Mouse (Mus musculus) lung, postnatal 14 days (tissue): ENCODE results near the gene Itgb6.

ENCODE experiments used
- DNase-seq: peaks from one replicate; pipeline ENCODE4 v3.0.0; 2021

Gene Itgb6

GRCm38 (mm10) chr2:60722514-60722913, at the start of gene Itgb6:
Itgb6 (minus strand) TSS chr2:60722643.
- DNase-seq: no peak

DNA sequence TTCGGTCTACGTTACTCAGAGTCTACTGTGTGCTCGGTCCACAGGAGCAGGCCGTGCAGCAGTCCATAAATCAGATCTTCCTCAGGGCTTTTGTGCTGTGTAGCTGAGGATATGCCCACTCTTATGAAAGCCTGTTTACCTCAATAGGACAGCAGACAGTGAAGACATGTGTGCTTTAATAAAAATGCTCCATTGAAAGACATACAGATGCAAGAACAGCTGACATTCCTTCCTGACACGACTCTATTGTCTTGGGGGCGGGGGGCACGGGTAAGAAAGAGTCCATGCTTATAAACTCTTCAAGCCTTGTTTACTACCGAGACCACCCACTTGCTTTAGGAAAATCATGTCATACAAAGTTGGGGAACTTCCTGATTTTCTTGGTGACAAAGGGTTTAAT, 44.0 kb upstream of the Itgb6 start:
- no peak for DNase-seq

GRCm38 (mm10) chr2:60756218-60756617, 33.8 kb upstream of the Itgb6 start:
- no peak for DNase-seq

- DNase-seq: no peak
Observed at GRCm38 (mm10) chr2:60755101-60755500, 32.7 kb upstream of the Itgb6 start.

DNA sequence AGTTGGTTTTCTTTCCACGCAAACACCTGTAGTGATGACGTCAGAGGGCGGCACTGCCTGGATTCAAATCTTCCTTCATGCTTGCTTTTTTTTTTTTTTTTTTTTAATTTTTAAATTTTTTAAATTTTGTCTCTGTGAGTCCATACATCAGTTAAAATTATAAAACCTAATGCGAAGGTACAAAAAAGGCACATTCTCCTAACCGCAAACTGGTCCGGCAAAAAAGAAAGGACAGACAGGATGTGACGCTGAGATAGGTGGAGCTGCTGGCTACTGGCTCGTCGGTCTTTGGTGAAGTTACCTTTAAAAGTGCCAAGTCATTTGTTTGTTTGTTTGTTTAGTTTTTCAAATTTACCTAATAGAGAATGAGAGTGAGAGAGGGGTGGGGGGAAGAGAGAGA, 28.8 kb upstream of the Itgb6 start:
- DNase-seq: no peak

- DNase-seq: no peak
Observed at GRCm38 (mm10) chr2:60750591-60750990, 28.1 kb upstream of the Itgb6 start.

DNA sequence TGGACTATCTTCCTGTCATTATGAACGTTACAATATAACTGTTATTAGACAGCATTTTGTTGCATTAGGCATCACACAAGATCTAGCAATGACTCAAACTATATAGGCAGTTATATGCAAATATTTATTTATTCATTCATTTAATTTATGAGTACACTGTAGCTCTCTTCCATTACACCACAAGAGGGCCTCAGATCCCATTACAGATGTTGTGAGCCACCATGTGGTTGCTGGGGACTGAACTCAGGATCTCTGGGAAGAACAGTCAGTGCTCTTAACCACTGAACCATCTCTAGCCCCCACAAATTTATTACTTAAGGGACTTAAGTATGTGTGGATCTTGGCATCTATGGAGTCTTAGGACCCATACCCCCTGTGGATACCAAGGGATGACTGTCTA, 26.1 kb upstream of the Itgb6 start:
- DNase-seq: no peak

DNA sequence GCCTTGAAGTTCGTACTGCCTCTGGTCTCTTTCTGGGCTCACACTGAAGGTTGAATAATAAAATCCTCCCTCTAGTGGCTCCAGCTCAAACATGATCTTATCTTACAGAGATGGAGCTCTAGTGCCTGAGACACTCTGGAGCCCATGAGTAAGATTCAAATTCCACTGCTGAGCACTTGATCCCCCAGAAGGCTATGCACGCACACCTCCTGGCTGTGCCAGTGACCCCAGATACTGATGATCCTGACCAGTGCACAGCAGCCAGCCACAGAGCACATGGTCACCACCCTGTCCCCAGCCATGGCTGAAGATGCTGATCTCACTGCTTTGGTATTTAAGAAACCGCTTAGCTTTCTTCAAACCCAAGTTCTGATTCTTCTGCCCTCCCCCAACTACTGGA, 25.1 kb upstream of the Itgb6 start:
- no peak for DNase-seq

- no peak for DNase-seq
Observed at GRCm38 (mm10) chr2:60744674-60745073, 22.2 kb upstream of the Itgb6 start.

GRCm38 (mm10) chr2:60739389-60740137, 17.1 kb upstream of the Itgb6 start:
- no peak for DNase-seq

GRCm38 (mm10) chr2:60730929-60731328, 8.5 kb upstream of the Itgb6 start:
- DNase-seq: no peak

- DNase-seq: peak; percentile 57
Observed at GRCm38 (mm10) chr2:60730024-60730423, 7.6 kb upstream of the Itgb6 start.

- DNase-seq: no peak
Observed at GRCm38 (mm10) chr2:60728902-60729585, 6.6 kb upstream of the Itgb6 start.

- no peak for DNase-seq
Observed at GRCm38 (mm10) chr2:60724660-60725059, 2.2 kb upstream of the Itgb6 start.

DNA sequence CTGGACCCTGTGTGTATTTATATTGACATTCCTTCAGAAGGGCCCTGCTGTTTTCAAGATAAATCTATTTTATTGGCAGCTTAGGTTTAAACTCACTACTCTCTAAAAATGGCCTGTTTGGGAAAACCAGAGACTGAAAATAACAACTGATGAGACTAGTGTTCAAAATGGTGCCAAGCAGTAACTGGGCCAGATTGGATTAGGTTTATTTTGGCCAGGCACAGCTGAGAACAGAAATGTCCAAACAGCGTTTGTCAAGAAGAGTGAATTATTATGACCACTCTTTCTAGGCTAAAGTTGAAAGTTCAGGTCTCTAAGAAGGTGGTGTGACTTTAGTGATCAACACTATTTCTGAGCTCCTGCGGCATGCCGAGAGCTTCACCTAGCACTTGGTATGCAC, 524 bp upstream of the Itgb6 start:
- DNase-seq: no peak

GRCm38 (mm10) chr2:60720906-60721305, 1.5 kb downstream of the Itgb6 start:
- DNase-seq: peak; percentile 62

DNA sequence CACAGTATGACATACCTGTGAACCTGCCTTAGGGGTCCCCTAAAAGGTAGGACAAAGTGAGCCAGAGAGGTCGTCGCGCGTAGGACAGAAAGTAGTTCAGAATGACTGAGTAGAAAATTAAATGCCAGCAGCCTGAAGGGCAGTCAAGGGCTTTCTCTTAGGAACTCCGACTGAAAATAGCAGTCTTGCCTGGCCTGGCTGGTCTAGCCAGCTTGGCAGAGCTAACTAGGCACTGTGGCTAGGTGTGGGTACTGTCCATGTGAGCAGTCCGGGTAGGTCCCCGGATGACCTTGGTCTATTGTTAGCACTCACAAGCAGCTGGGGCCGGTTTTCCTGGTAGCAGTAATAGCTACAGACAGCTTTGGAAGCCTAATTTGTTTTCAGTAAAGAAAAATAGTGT, 2.2 kb downstream of the Itgb6 start:
- DNase-seq: no peak

DNA sequence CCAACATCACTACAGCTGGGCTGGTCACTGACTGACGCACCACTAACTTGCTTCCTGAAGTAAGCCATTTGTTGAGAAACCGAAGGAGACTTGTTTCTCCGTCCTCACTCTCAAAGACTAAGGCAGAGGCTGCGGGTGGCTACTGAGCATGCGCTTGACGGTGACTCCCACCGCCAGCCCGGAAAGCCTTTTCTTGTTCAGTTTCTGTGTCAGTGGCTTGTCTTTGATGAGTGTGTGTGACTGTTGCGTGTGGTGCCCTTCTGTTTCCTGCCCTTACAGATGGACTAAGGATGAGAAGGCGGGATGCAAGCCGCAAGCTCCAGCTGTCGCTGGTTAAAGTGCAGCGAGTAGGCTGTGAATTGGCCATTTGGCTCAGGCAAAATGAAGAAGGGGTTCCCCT, 5.1 kb downstream of the Itgb6 start:
- peak; percentile 55 for DNase-seq

DNA sequence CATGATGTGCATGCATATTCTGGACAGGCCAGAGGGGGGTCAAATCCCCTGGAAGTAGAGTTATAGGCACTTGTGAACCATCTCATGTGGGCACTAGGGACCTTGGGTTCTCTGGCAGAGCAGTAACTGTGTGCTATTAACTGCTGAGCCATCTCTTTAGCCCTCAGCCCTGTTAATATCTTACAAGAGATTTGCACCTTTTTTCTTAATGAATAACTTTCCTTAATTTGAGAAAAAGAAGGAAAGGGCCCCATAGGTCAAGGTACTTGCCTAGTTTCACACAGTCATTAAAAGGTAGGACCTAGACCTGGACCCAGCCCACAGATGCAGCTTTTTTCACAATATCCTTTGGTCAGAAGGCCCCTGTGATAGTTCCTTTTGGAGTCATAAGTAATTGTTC, 5.9 kb downstream of the Itgb6 start:
- DNase-seq: no peak

DNA sequence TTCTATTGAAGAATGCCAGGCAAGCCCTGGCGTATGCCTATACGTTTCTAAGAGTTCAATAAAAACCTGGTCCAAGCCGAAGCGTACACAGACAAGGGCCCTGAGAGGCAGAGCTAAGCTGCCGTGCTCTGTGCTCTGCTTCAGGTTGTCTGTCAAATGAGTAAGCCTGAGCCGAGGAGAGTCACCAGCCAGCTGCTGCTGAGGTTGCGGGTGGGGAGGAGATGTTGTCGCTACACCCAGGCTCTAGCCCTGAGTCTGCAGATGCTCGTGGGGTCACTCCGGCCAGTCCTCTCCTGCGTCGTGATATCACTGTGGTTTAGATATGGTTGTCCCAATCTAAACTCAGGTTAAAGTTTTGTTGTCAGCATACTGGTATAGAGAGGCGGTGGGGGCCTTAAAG, 6.7 kb downstream of the Itgb6 start:
- DNase-seq: no peak

DNA sequence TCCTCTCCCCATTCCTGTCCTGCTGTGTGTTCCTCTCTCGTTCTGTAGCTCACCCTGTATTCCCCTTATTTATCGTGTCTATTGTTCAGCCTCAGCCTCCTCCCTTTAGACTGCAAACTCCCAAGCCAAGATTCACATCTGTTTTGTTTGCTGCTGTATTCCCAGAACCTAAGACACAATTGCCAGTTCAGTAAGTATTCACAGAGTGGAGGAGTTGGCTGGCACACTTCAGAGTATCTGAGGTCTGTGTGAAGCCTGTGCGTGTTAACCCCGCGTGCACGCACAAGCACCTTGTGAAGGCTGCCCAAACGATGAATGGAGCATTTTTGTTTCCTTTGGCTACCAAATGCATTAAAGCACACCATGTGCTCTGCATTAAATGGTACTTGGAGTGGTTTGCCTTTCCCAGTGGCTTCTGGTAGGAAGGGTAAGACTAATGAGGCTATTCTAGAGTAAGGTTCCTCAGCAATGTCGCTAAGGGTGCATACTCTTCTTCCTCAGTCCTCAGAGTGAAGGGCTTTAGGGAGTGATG, 7.4 kb downstream of the Itgb6 start:
- no peak for DNase-seq

DNA sequence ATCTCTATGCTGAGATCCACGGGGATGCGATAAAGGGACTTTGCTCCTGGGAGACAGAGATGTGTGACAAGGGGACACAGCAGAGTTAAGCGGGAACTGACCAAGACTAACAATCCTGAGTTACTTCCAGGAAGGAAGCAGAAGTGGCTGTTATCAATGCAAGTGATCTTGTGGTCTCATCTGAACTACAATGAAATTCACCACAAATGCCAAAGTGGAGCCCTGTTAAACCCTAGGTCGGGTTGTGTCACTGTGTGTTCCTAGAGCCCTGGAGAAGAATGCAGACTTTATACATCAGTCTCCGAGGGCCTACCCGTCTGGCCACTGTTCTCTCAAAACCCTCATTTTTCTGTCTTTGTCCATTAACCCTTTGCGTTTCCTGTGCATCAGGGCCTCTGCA, 8.0 kb downstream of the Itgb6 start:
- no peak for DNase-seq

DNA sequence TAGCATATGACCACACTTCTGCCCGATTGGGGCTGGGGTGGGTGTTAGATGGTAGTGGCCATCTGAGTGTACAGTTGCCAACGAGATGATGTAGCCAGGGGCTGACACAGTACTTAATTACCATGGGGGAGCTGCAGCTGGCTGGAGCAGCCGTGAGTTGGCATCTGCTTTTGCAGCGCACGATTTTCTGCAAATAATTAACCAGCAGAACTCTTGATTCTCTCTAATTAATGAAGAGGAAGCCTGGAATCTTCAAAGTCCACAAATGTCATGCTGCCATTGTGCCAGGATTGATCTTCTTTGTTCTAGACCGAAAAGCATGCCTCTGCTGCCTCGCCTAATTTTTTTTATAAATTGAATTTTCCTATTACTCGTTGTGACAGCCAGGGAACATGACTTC, 8.6 kb downstream of the Itgb6 start:
- DNase-seq: no peak

DNA sequence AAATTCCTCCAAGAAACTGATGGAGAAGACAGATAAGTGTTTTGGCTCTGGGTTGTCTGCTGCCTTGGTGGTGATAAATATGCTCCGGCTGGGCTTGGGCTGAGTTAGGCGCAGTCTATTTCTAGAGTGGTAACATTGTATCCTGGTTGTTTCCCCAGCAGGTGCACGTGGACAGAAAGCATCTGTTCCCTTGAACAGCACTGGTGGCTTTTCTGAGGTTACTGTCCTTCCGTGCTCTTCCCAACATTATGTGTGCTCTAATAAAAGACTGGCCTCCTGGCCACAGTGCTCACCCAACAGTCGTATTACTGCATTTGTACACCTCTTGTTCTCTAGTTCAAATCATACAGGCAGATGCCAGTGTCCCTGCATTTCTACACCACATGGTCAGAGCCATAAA, 9.6 kb downstream of the Itgb6 start:
- DNase-seq: no peak

- DNase-seq: no peak
Observed at GRCm38 (mm10) chr2:60712483-60712882, 10.0 kb downstream of the Itgb6 start.
